Mouse (Mus musculus) liver, embryonic 16.5 days (tissue): ENCODE data around the gene Slx4ip. TPM values are rescaled to one million over a fixed set of nuclear protein-coding genes. Genes with fewer than 3 reads are reported as not detected.

Experiments
- ATAC-seq: fragments of 200-750 bp; cut with Nextera tagmentation; 2 replicates; pipeline ENCODE4 v1.8.0; 2017; ENCODE audit warnings: low read depth, mild to moderate bottlenecking, moderate number of reproducible peaks, moderate library complexity
- H3K27ac ChIP-seq: fragments of 300-500 bp; sonication (generic); 2 replicates; pipeline ENCODE4 v1.5.1; 2014; ENCODE audit warnings: mild to moderate bottlenecking, low read length
- H3K27me3 ChIP-seq: fragments of 300-500 bp; sonication (generic); 2 replicates; pipeline ENCODE4 v1.6.1; 2014; ENCODE audit warnings: low read depth, low read length, mixed read lengths; ENCODE audit not compliant: control insufficient read depth, insufficient read depth
- H3K36me3 ChIP-seq: fragments of 300-500 bp; sonication (generic); 2 replicates; pipeline ENCODE4 v1.6.1; 2014; ENCODE audit warnings: mild to moderate bottlenecking; ENCODE audit not compliant: control insufficient read depth, insufficient read depth
- H3K4me1 ChIP-seq: fragments of 300-500 bp; sonication (generic); 2 replicates; pipeline ENCODE4 v1.6.1; 2014; ENCODE audit warnings: low read depth, low read length, mixed read lengths; ENCODE audit not compliant: control insufficient read depth
- H3K4me2 ChIP-seq: fragments of 300-500 bp; sonication (generic); 2 replicates; pipeline ENCODE4 v1.6.1; 2014; ENCODE audit warnings: low read depth, low read length, mixed read lengths
- H3K4me3 ChIP-seq: fragments of 300-500 bp; sonication (generic); 2 replicates; pipeline ENCODE4 v1.5.1; 2014; ENCODE audit warnings: low read depth, mild to moderate bottlenecking, low read length
- H3K9ac ChIP-seq: fragments of 300-500 bp; sonication (generic); 2 replicates; pipeline ENCODE4 v1.6.1; 2014; ENCODE audit warnings: low read depth, low read length
- H3K9me3 ChIP-seq: fragments of 300-500 bp; sonication (generic); replicated peaks from 2 replicates; pipeline ENCODE4 v1.6.1; 2016; ENCODE audit warnings: low read length; ENCODE audit not compliant: control insufficient read depth
- WGBS: fragments of 180-500 bp; shearing (Covaris S2); extraction: QIAGEN DNeasy Blood & Tissue Kit; methylation state at CpG from one replicate; pipeline ENCODE4 v1.1.7; 2014; ENCODE audit not compliant: insufficient replicate concordance; 5-methylcytosine and 5-hydroxymethylcytosine counted together
- polyA plus RNA-seq: library from polyadenylated mRNA; unstranded; fragments of >200 nt; fragmentation: Nextera tagmentation; extraction: Ambion mirVana; gene quantifications from 2 replicates; pipeline ENCODE4 v1.2.1, GENCODE M21; 2015

The Slx4ip gene
- polyA plus RNA-seq, 1 experiment from 2014 or later, result 2.7 TPM

GRCm38 (mm10) chr2:136896131-136896530, 5.1 kb downstream of the Slx4ip start:
- no peak for ATAC-seq
- Histone ChIP-seq H3K36me3 (no peaks in the 10 kb centered on the region), H3K9me3 (no peaks in the 10 kb centered on the region), H3K4me2 (no peak overlapping the region), H3K4me1 (peaks cover 8% of the 10 kb centered on the region), H3K27me3 (no peaks in the 10 kb centered on the region), H3K9ac (no peak overlapping the region), H3K4me3 (no peak overlapping the region), H3K27ac (no peak overlapping the region)
- WGBS, result 61% methylated on average over 2 of the region's 2 CpGs

GRCm38 (mm10) chr2:136908596-136908995, 17.6 kb downstream of the Slx4ip start:
- ATAC-seq, result no peak

GRCm38 (mm10) chr2:136909298-136909697, 18.3 kb downstream of the Slx4ip start:
- no peaks in the 10 kb centered on the region for H3K9me3 ChIP-seq
- H3K4me2 ChIP-seq, result no peak overlapping the region
- 44% methylated on average over 2 of the region's 2 CpGs for WGBS
- 0 out of 2 replicates have a peak, but pooled peaks cover 2% of the 10 kb centered on the region for H3K36me3 ChIP-seq
- no peak overlapping the region for H3K27ac ChIP-seq
- H3K4me3 ChIP-seq, result no peak overlapping the region
- H3K9ac ChIP-seq, result no peak overlapping the region
- no peaks in the 10 kb centered on the region for H3K27me3 ChIP-seq
- H3K4me1 ChIP-seq, result no peaks in the 10 kb centered on the region
- peak; percentile 43; the same call in 1 of the 2 replicates for ATAC-seq

More at GRCm38 (mm10) chr2:136908596-136908995, 17.6 kb downstream of the Slx4ip start:
- H3K4me2 ChIP-seq, result no peak overlapping the region
- H3K27me3 ChIP-seq, result no peaks in the 10 kb centered on the region
- WGBS, result 68% methylated on average over 3 of the region's 3 CpGs
- H3K4me1 ChIP-seq, result no peaks in the 10 kb centered on the region
- no peaks in the 10 kb centered on the region for H3K9me3 ChIP-seq
- H3K4me3 ChIP-seq, result no peak overlapping the region
- H3K27ac ChIP-seq, result no peak overlapping the region
- 0 out of 2 replicates have a peak, but pooled peaks cover 2% of the 10 kb centered on the region for H3K36me3 ChIP-seq
- no peak overlapping the region for H3K9ac ChIP-seq

GRCm38 (mm10) chr2:136911958-136912411, 21.0 kb downstream of the Slx4ip start:
- no peak overlapping the region for H3K4me3 ChIP-seq
- H3K9me3 ChIP-seq, result no peaks in the 10 kb centered on the region
- H3K4me1 ChIP-seq, result no peaks in the 10 kb centered on the region
- H3K36me3 ChIP-seq, result no peaks in the 10 kb centered on the region
- H3K27me3 ChIP-seq, result no peaks in the 10 kb centered on the region
- no peak overlapping the region for H3K4me2 ChIP-seq
- ATAC-seq, result 0 out of 2 replicates have a peak, but pooled peaks have one; percentile 13
- 20% methylated on average over 4 of the region's 4 CpGs for WGBS
- no peak overlapping the region for H3K9ac ChIP-seq
- no peak overlapping the region for H3K27ac ChIP-seq

GRCm38 (mm10) chr2:136913021-136913420, 22.0 kb downstream of the Slx4ip start:
- WGBS, result 90% methylated on average over 3 of the region's 3 CpGs
- H3K4me1 ChIP-seq, result no peaks in the 10 kb centered on the region
- H3K4me2 ChIP-seq, result no peak overlapping the region
- no peak for ATAC-seq
- no peak overlapping the region for H3K9ac ChIP-seq
- no peaks in the 10 kb centered on the region for H3K36me3 ChIP-seq
- no peaks in the 10 kb centered on the region for H3K27me3 ChIP-seq
- no peaks in the 10 kb centered on the region for H3K9me3 ChIP-seq
- H3K27ac ChIP-seq, result no peak overlapping the region
- H3K4me3 ChIP-seq, result no peak overlapping the region

- Histone ChIP-seq H3K27me3 (no peaks in the 10 kb centered on the region), H3K4me1 (no peaks in the 10 kb centered on the region), H3K4me2 (no peak overlapping the region), H3K27ac (no peak overlapping the region), H3K4me3 (no peak overlapping the region), H3K9ac (no peak overlapping the region), H3K9me3 (no peaks in the 10 kb centered on the region), H3K36me3 (no peaks in the 10 kb centered on the region)
- 45% methylated on average over 3 of the region's 3 CpGs for WGBS
- no peak for ATAC-seq
These were observed 23.4 kb downstream of the Slx4ip start for GRCm38 (mm10) chr2:136914334-136914902.

- 80% methylated on average over 1 of the region's 1 CpGs for WGBS
- Histone ChIP-seq H3K36me3 (no peaks in the 10 kb centered on the region), H3K4me3 (no peak overlapping the region), H3K9me3 (no peaks in the 10 kb centered on the region), H3K9ac (no peak overlapping the region), H3K27me3 (no peaks in the 10 kb centered on the region), H3K4me2 (no peak overlapping the region), H3K27ac (no peak overlapping the region), H3K4me1 (peaks cover 10% of the 10 kb centered on the region)
- ATAC-seq, result no peak
These were observed 28.4 kb downstream of the Slx4ip start for GRCm38 (mm10) chr2:136919433-136919832.

- H3K4me1 ChIP-seq, result peaks cover 10% of the 10 kb centered on the region
- no peaks in the 10 kb centered on the region for H3K36me3 ChIP-seq
- no peak overlapping the region for H3K4me2 ChIP-seq
- WGBS, result 52% methylated on average over 3 of the region's 3 CpGs
- no peaks in the 10 kb centered on the region for H3K27me3 ChIP-seq
- no peaks in the 10 kb centered on the region for H3K9me3 ChIP-seq
- no peak overlapping the region for H3K9ac ChIP-seq
- peak overlapping the region; percentile 80 for H3K27ac ChIP-seq
- no peak overlapping the region for H3K4me3 ChIP-seq
- ATAC-seq, result peak; percentile 17; the same call in 1 of the 2 replicates
These were observed 29.4 kb downstream of the Slx4ip start for GRCm38 (mm10) chr2:136920257-136920993.

- H3K27ac ChIP-seq, result peak overlapping the region; percentile 71
- H3K4me2 ChIP-seq, result peak overlapping the region; percentile 19; the same call in 1 of the 2 replicates
- no peak overlapping the region for H3K9ac ChIP-seq
- H3K36me3 ChIP-seq, result no peaks in the 10 kb centered on the region
- H3K9me3 ChIP-seq, result no peaks in the 10 kb centered on the region
- no peak overlapping the region for H3K4me3 ChIP-seq
- H3K4me1 ChIP-seq, result peaks cover 10% of the 10 kb centered on the region
- ATAC-seq, result peak; percentile 94
- 33% methylated on average over 4 of the region's 4 CpGs for WGBS
- no peaks in the 10 kb centered on the region for H3K27me3 ChIP-seq
These were observed 30.0 kb downstream of the Slx4ip start for GRCm38 (mm10) chr2:136921003-136921408.
